Mouse (Mus musculus): ENCODE data around the gene Fbxl18.

DNA sequence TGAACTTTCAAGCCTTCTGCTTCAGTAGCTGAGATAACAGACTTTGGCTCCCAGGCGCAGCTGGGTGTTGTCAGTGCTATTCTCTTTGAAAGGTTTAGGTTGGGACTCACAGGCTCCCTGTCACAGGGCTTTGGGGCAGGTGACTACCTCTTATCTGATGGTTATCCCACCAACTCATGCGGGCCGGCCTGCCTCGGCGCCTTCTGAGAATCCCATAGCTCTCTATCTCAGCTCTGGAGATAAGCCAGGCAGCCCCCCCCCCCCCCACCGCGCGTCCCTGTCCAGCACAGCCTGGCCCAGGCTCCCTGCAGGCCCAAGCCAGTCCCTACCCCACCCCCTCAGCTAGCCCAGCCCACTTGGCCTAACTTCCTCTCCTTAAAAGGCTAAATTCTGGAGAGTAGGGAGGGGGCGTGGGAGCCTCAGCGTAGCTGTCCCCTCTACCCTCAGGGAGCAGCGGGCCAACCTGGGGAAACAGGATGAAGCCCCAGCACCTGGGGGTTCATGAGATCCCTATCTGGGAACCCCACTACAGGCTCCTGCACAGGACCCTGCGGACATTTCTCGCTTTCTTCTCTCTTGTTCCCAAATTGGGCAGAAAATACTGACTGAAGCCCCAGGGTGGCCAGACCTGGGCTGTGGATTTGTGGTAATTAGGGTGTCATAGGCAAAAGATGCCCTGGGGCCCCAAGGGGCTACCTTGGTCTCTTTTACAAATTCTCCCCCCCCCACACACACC lies 31.2 kb upstream of the Fbxl18 start:
- no peak for TF ChIP-seq POLR2A (IDR thresholded peaks at IDR 0.05; ENCODE audit: low read depth, low read length)
- no peak for TF ChIP-seq CTCF (conservative IDR thresholded peaks at IDR 0.05; ENCODE audit: insufficient read depth, insufficient read length, low read depth, low read length)

Measured in kidney, adult 2 months (tissue).